Mouse (Mus musculus) E14TG2a.4 (cell line): ENCODE measurements around the gene Kctd17.

Source experiments
- CTCF ChIP-seq: conservative IDR thresholded peaks from 2 replicates; pipeline ENCODE4 v1.5.1; 2014; ENCODE audit warnings: low read length
- NANOG ChIP-seq: IDR thresholded peaks from 2 replicates; pipeline ENCODE4 v1.6.1; 2014; ENCODE audit warnings: borderline replicate concordance, low read length, mixed read lengths

DNA sequence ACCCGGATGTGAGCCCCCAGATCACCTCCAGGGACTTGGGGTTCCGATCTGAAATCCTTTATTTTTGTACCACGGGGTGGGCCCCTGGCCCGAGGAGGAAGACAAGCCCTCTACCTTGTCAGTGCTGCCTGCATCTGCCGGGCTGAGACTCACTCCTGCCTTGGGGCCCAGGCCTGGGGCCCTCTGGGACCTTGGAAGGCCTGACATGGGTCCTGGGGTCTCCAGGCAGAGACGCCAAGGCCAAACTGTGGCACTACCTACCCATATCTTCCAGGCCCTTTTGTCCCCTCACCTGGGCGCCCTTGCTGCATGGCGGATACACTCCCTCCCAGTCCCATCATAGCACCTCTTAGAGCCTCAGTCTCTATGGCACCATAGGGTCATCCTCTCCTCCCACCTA lies 10.1 kb downstream of the Kctd17 start:
- no peak for TF ChIP-seq CTCF
- TF ChIP-seq NANOG = no peak
